Mouse (Mus musculus): ENCODE data around the gene Rmnd1.

Gene Rmnd1

DNA sequence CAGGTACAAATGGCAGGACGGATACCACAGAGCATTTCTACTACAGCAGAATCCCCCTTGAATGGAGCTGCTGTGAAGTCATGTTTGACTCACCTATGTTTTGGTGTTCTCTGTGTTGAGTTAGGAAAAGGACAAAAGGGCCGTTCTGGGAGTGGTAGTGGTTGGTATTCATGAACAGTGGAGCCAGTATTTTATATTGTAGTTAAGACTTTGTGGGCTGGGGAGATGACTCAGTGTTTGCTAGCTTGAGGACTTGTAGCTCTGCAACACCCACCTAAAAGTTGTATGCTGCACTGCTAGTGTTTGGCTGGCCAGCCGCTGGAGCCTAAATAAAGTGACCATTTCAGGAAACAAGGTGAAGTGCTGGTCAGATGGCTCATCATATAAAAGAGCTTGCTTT, 36.9 kb downstream of the Rmnd1 start:
- in situ Hi-C loops (cut with MboI; ENCODE audit: unreplicated experiment in 2 of 2) = loop anchor here in 1 of 2 experiments (25.0 kb wide), 1 partner anchor 858 kb away; the partner anchor contains the start of gene Iyd

DNA sequence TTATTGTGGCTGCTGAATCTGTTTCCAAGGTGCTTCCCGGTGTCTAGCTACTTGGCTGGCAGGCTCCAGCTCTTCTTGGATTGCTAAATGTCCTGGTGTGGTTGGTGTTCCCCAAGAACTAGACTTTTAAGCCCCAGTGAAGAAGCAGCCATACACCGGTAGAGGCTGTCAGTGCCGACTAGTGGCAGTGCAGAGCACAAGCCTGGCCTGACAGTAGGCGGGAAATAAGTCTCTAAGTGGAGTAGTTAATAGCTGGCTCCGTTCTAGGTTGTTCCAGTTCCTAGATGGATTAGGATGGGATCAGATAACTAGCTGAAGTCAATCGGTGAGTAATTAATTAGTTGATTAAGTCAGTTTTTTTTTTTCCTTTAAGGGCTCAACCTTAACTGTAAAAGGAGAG, 40.3 kb downstream of the Rmnd1 start:
- in situ Hi-C loops (cut with MboI; ENCODE audit: unreplicated experiment in 2 of 2) = loop anchor here in 1 of 2 experiments (25.0 kb wide), 1 partner anchor 855 kb away; the partner anchor contains the start of gene Iyd

DNA sequence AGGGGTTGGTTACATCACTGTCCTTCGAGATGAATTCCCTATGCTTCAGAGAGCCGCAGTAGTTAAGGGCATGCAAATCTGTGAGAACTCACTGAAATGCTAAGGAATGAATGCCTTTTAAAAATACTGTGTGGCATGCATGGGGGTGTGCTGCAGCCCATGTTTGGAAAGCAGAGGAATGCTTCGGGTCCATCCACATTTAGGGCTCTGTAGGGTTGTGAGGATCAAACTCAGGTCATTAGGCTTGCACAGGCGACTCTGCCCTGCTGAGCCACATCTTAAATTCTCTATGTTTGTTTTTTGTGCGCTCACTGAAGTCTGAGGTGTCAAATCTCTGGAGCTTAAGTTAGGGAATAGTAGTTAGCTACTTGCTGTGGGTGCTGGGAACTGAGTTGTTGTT, 41.1 kb downstream of the Rmnd1 start:
- in situ Hi-C loops (cut with MboI; ENCODE audit: unreplicated experiment in 2 of 2) = loop anchor here in 1 of 2 experiments (25.0 kb wide), 1 partner anchor 854 kb away; the partner anchor contains the start of gene Iyd

DNA sequence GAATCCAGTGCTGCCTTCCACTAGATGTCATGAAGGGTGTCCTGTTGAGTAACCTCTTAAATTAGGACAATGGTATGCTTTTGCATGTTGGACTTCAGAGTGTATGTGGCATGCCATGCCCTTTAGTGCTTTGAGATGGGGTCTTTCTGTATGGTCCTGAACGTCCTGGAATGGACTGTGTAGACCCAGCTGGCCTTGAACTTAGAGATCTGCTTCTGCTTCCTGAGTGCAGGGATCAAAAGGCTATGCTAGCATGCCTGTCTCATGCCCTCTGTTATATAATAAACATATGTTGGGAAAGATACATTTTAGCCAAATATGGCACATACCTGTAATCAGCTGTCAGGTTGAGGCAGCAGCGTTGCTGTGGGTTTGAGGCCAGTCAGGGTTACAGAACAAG, 41.6 kb downstream of the Rmnd1 start:
- in situ Hi-C loops (cut with MboI; ENCODE audit: unreplicated experiment in 2 of 2) = loop anchor here in 1 of 2 experiments (25.0 kb wide), 1 partner anchor 853 kb away; the partner anchor contains the start of gene Iyd

DNA sequence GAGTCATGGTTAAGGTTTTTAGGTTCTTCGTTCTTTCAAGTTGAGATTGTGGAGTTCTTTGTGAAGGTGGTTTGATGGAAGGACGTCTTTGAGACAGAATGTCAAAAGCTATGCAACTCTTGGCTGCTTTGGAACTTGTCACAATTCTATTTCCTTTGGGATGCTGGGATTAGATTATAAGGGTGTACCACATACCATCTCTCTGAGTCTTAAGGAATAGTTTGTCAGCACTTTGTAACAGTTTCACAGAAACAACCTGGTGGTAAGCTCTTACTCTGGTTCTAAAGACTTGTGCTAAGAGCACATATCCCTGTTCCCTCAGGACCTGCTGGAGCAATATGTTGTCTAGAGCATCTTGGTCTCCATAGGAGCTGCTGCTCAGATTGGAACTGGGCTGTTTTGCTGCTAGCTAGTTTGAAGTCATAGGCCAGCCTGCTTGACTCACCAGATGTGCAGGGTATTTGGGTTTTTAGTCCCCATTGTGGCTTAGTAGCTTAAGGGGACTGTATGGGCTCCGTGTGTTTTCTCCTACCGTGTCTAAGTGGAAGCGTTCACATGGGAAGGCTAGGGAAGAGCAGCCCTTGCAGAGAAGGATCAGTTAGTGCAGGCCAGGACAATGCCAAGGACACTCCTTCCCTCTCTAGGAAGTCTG, 42.6 kb downstream of the Rmnd1 start:
- in situ Hi-C loops (cut with MboI; ENCODE audit: unreplicated experiment in 2 of 2) = loop anchor here in 1 of 2 experiments (25.0 kb wide), 1 partner anchor 852 kb away; the partner anchor contains the start of gene Iyd

DNA sequence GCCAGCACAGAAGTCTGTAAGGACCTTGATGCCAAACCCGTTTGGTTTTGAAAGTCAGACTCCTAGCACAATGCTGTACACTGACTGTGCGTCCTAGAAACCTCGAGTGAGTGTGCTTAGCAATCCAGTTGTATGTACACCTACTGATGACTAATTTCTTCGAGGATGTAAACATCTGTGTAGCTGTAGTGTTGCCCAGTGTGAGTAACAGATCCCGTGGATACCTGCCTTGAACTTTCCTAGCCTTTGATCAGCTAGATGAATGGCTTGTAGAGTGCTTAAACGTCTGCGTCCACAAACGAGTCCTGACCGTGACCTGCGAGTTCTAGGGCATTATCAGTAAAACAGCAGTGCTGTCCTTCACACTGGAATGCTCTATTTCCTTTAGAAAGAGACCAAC, 43.2 kb downstream of the Rmnd1 start:
- in situ Hi-C loops (cut with MboI; ENCODE audit: unreplicated experiment in 2 of 2) = loop anchor here in 1 of 2 experiments (25.0 kb wide), 1 partner anchor 852 kb away; the partner anchor contains the start of gene Iyd

DNA sequence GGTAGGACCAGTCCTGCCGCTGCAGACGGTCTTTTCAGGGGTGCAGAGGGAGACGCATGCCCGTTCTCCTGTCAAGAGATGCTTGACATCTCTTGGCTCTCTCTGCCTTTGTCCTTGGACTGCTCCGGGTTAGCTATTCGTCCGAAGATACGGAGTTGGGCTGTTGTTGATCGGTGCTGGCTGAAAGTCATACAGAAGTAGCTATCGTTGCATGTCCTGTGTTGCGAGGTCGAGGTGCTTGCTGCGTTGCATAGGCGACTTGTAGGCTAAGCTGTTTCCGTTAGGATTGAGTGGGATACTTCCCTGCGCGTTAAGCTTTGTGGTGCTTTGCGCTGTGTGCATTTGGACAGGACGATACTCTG, 43.8 kb downstream of the Rmnd1 start:
- in situ Hi-C loops (cut with MboI; ENCODE audit: unreplicated experiment in 2 of 2) = loop anchor here in 1 of 2 experiments (25.0 kb wide), 1 partner anchor 851 kb away; the partner anchor contains the start of gene Iyd

DNA sequence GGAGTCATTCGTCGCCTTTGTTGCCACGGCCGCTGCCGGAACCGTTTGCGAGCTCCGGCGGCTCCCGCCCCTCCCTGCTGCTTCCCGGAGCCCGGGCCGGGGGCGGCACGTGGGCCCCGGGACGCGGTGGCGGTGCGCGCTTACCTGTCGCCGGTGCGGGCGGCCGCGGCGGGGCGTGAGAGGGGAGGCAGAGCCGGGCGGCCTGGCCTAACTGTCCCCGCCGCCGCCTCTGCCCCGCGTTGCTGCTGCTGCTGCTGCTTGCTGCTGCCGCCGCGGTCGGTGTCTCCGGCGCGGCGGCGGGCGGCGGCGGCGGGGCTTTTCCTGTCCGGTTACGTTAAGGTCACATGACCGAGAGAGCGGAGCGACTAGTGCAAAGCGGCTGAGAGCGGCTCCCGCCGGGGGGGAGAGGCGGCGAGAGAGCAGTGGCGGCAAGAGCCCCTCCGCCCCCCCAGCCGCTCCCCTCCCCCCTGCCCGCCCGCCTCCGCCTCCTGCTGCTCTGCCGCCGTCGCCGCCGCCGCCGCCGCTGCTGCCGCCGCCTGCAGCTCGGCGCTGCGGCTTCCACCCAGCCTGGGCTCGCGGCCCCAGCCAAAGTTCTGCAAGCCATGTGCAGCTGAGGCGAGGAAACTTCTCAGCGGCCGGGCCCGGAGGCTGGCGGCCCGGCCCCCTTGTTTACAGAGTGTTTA, 44.3 kb downstream of the Rmnd1 start, which contains the start of gene Zbtb2:
TSS of gene Zbtb2 (minus strand) at position 408 of the 683 bp plus-strand sequence.
- in situ Hi-C loops (cut with MboI; ENCODE audit: unreplicated experiment in 2 of 2) = loop anchor here in 1 of 2 experiments (25.0 kb wide), 1 partner anchor 851 kb away; the partner anchor contains the start of gene Iyd

DNA sequence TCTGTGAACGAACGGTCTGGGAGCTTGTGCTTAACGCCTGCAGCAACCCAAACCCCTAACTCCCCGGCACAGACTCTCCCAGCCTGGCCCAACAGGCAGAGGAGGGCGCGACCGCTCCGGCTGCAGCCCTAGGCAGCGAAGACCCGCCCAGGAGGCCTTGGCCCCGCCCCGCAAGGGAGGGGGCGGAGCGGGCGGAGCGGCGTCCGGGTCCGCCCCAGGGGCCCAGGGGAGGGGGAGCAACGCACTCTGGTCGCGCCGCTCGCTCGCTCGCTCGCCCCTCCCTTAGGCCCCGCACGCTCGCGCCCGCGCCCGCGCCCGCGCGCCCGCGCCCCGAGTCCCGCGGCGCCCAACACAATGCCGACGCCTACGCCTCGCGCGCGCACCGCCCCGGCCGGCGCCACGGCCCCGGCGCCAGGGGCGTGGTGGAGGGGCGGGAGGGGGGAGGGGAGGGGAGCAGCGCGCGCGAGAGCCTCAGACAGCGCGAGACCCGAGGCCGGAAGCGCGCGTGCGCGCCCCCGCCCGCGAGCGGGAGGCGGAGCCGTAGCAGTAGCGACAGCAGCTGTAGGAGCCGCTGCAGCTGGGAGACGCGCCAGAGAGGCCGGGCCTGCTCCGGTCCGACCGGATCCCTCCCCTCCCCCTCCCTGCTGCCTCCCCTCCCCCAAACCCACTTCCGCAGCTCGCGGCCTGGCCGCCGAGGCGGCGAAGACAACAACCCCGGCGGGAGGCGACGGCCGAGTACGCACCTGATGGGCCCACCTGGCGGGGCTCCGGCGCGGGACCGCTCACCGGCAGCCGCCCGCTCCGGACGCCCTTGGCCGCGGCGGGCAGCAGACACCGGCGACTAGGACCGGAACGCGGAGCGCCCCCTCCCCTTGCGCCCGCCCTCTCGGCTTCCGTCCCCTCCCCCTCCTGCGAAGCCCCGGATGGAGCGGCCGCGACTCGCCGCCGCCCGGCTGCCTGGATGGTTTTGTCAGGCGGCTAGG, 45.3 kb downstream of the Rmnd1 start:
- in situ Hi-C loops (cut with MboI; ENCODE audit: unreplicated experiment in 2 of 2) = loop anchor here in 1 of 2 experiments (25.0 kb wide), 1 partner anchor 850 kb away; the partner anchor contains the start of gene Iyd

DNA sequence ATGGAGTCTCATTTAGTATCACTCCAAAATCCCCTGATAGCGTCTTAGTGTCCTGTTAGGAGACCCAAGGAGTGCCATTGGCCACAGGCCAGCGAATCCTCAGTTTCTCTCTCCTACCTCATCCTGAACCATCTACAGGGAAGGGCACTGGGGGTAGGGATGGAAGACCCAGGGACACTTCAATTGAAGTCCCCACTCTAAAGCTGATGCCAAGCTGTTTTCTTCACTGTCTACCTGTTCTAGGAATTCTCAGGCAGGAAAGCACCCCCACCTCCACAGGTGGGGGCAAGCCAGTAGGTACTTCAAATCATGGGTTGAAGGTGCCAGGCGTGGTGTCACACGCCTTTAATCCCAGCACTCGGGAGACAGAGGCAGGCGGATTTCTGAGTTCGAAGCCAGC, 47.9 kb downstream of the Rmnd1 start:
- in situ Hi-C loops (cut with MboI; ENCODE audit: unreplicated experiment in 2 of 2) = loop anchor here in 1 of 2 experiments (25.0 kb wide), 1 partner anchor 847 kb away; the partner anchor contains the start of gene Iyd

DNA sequence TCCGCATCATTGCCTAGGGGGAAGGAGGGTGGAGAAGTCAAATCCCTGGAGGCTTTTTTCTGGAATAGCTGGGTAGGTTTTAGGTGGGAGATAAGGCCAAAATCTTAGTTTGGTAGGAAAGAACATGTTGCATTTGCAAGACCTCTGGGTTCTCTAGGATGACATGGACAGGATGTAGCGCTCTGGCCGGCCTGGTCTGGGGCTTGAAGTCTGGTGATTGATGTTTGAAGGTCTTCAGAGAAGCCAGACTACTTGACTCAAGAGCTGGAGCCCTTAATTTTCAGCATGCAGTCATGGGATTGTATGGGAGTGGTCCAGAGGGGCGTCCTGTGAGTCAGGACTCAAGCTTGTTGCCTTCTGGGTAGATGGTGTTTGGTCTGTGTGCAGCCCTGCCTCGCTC, 51.4 kb downstream of the Rmnd1 start:
- in situ Hi-C loops (cut with MboI; ENCODE audit: unreplicated experiment in 2 of 2) = loop anchor here in 1 of 2 experiments (25.0 kb wide), 1 partner anchor 843 kb away; the partner anchor contains the start of gene Iyd

DNA sequence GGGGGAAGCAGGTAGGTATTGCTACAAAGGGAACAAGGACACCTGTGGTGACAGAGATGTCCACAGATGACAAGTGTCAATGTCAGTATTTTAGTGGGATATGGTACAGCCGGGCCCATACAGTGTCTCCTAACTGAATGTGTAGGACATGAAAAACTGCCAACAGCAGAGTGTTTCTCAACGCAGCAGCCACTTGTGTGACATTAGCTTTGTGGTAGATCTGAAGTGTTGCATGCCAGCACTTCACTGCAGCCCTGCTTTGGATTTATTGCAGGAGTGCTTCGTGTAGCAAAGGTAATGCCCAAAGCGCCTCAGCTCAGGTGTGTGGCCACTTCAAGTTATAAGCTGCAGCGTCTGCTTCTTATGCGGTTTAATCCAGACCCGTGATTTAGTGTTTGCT, 55.3 kb downstream of the Rmnd1 start:
- in situ Hi-C loops (cut with MboI; ENCODE audit: unreplicated experiment in 2 of 2) = loop anchor here in 1 of 2 experiments (25.0 kb wide), 1 partner anchor 840 kb away; the partner anchor contains the start of gene Iyd

DNA sequence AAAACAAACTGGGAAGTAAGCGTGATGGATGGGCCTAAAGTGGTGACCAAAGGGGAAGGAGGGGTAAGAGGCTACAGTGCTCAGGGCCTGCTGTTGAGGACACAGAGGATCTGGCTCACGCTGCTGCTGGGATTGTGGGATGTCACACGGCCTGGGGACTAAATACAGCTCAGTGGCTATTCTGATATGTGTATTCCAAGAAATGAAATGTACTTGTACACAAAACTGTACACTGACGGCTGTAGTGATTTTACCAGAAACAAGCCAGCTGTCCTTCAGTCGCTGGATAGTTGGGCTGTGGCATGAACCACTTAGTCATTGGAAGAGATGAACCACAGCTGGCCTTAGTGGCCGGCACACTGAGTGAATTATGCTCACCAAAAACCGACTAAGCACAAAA, 55.7 kb downstream of the Rmnd1 start:
- in situ Hi-C loops (cut with MboI; ENCODE audit: unreplicated experiment in 2 of 2) = loop anchor here in 1 of 2 experiments (25.0 kb wide), 1 partner anchor 839 kb away; the partner anchor contains the start of gene Iyd

DNA sequence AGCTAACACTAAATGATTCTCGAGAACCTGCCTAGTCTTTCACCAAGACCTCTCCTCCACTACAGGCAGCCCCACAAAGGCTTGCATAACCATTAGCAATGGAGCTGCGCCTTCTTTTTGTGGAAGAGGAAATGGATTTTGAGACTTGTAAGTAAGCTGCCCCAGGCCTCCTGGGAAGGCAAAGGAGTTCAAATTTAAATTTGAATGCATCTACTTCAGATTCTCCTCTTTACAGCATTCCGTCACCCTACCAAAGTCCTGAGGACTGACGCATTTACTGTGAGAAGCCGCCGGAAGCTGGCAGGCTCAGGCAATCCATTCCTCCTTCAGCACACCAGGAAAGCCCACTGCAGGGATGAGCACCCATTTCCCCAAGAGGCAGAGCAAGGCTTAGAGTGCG, 56.9 kb downstream of the Rmnd1 start:
- in situ Hi-C loops (cut with MboI; ENCODE audit: unreplicated experiment in 2 of 2) = loop anchor here in 1 of 2 experiments (25.0 kb wide), 1 partner anchor 838 kb away; the partner anchor contains the start of gene Iyd

DNA sequence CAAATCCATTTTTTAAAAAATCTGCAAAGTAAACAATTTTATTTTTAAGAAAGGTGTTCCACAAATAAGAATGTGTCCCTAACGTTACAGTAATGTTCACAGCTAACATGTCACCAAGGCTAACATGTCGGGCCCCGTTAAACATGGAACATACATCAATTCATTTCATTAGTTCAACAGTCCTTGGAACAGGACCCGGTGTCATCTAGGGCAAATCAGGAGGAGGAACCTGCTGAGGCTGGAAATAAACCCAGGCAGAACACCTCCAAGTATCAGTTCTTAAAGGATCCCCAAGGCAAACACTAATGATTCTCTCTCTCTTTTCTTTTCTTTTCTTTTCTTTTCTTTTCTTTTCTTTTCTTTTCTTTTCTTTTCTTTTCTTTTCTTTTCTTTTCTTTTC, 57.5 kb downstream of the Rmnd1 start:
- in situ Hi-C loops (cut with MboI; ENCODE audit: unreplicated experiment in 2 of 2) = loop anchor here in 1 of 2 experiments (25.0 kb wide), 2 partner anchors 837 to 1037 kb away; partner anchors contain the start of gene Iyd

DNA sequence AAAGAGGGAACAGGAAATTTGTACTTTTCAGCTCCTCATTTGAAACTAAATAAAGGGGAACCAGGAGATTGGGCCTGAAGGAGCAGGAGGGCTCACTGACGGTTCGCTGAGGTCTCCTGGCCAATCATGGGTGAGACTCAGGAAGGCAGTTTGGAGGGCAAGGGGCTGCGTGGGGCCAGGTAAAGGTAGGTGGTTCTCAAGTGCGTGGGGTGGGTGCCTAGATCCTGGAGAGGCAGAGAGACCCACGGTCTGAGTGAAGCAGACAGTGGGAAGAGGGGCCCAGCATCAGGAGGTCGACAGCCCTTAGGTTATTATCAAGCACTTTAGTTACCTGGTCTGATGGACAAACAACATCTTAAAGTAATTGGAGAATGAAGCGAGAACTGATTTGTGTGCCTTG, 57.9 kb downstream of the Rmnd1 start:
- in situ Hi-C loops (cut with MboI; ENCODE audit: unreplicated experiment in 2 of 2) = loop anchor here in 1 of 2 experiments (25.0 kb wide), 1 partner anchor 1037 kb away; no protein-coding TSS in a partner anchor

DNA sequence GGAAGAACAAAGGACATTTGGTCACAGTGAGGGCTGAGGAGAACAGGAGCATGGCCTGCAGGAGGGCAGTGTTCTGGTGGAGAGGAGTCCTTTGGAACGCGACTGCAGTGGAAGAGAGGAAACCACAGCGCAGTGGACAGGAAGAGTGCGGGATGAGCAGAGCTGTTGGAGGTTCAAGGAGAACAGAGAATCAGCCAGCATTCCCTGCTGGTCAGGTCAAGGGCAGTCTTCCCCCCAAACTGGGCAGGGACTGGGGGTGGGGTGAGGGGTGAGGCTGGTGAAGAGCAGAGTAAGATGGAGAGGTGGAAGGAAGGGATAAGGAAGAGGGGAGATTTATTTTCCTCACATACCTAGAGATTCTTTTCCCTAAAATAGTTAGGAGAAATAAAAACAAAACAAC, 58.6 kb downstream of the Rmnd1 start:
- in situ Hi-C loops (cut with MboI; ENCODE audit: unreplicated experiment in 2 of 2) = loop anchor here in 1 of 2 experiments (25.0 kb wide), 1 partner anchor 1036 kb away; no protein-coding TSS in a partner anchor

DNA sequence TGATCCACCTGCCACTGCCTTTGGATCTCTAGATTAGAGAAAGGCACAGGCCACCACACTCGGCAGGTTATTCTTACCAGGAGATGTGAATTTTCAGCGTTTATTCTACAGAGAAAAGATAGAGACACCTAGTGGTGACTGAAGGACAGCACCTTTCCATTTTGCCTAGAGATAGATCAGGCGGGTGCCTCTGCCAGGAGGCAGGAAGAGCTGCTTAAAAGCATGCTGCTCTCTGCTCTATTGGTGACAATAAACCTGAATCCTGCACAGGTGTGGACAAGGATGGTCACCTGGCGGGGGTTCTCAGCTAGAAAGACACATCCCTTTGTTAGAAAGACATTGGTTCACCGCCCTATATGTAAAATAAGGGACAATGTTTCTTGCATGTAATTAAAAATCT, 60.2 kb downstream of the Rmnd1 start:
- in situ Hi-C loops (cut with MboI; ENCODE audit: unreplicated experiment in 2 of 2) = loop anchor here in 1 of 2 experiments (25.0 kb wide), 1 partner anchor 1035 kb away; no protein-coding TSS in a partner anchor

DNA sequence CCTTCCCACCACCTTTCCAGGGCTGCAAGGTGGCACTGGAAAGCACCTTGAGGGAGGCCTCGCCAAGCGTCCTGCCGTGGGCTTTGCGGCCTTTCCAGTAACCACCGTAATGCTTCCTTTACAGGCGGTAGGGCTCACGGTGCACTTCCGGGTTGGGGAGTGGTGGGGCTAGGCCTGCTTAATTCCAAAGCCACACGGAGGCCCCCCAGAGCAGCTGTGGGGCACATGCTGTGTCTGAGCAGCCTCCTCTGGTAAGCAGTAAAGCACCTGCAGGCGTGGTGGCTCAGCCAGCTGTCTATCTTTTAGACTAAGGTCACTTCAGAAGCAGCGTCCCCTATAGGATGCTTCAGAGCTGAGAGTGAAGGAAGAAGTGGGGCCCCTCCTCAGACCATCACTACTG, 62.1 kb downstream of the Rmnd1 start:
- in situ Hi-C loops (cut with MboI; ENCODE audit: unreplicated experiment in 2 of 2) = loop anchor here in 1 of 2 experiments (25.0 kb wide), 1 partner anchor 1033 kb away; no protein-coding TSS in a partner anchor

Data from v-Abl transformed pro-B cells (cell line).